Mouse (Mus musculus) liver, embryonic 14.5 days (tissue): ENCODE results near the gene Rbp4.

ENCODE experiments used
- CTCF ChIP-seq: IDR thresholded peaks from 2 replicates; pipeline ENCODE4 v1.5.1; 2016; ENCODE audit warnings: antibody characterized with exemption, low read depth, control low read depth
- EP300 ChIP-seq: IDR thresholded peaks from 2 replicates; pipeline ENCODE4 v1.6.1; 2016; ENCODE audit warnings: antibody characterized with exemption, low read depth

DNA sequence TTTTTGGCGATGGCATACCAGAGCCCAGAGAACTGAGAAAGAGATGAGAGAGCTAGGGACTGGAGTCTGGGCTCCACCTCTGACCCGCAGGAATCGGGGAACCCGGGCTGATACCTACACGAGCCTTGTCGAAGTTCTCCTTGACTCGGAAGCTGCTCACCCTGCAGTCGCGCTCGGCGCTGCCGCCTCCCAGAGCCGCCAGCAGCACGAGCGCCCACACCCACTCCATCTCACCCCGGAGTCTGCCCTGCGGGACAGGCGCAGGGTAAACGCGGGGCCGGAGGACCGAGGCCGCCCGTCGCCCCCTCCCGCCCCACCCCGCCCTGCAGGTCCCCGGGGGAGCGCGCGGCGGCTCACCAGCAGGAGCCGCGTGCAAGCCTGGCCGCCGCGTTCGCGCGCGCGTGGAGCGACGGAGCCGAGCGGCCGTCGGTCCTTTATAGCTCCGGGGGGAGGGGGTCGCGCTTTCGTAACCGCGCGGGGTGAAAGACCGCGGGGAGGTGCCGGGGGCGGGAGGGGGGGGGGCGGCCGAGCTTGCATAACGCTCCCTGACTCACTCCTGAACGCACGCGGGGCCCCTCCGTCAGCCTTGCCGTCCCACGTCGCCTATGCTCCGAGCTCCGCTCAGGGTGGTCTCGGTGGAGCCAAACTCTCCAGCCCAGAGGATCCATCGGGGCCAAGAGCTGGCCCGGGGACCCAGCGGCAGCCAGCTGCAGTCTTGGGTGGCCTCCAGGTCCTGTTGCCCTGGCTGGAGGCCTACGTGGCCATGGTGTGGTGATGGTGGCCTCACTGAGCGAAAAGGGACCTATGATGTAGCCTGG, 471 bp downstream of the Rbp4 start:
- no peak for TF ChIP-seq CTCF
- TF ChIP-seq EP300: no peak
